Mouse (Mus musculus) MEL (cell line): ENCODE measurements around the gene Fem1b. TPM values are rescaled to one million over a fixed set of nuclear protein-coding genes. Genes with fewer than 3 reads are reported as not detected.

Experiments
- DNase-seq: peaks from one replicate; pipeline ENCODE4 v3.0.0; 2011; ENCODE audit warnings: low read depth, low spot score
- H3K27ac ChIP-seq: 2 replicates; pipeline ENCODE4 v1.5.1; 2012; ENCODE audit warnings: low read depth, mild to moderate bottlenecking, control low read depth, low read length, moderate library complexity; ENCODE audit not compliant: control insufficient read depth
- H3K27me3 ChIP-seq, 2 experiments: fragments of 150-350 bp in 1 of 2; sonication (generic) in 1 of 2; 2 replicates each; pipeline ENCODE4 v1.6.1; 2012; ENCODE audit warnings: low read length in 2 of 2, mild to moderate bottlenecking in 2 of 2, improper control_type of control experiment in 1 of 2, moderate library complexity in 1 of 2; ENCODE audit not compliant: insufficient read depth in 2 of 2, control insufficient read depth in 1 of 2
- H3K36me3 ChIP-seq, 2 experiments: 2 replicates each; pipeline ENCODE4 v1.6.1; 2012 to 2014; ENCODE audit warnings: low read length in 2 of 2, improper control_type of control experiment in 1 of 2, inconsistent platforms in 1 of 2, mild to moderate bottlenecking in 1 of 2; ENCODE audit not compliant: insufficient read depth in 2 of 2, control insufficient read depth in 1 of 2
- H3K4me1 ChIP-seq, 2 experiments: fragments of 150-350 bp in 1 of 2; sonication (generic) in 1 of 2; 2 replicates each; pipeline ENCODE4 v1.6.1; 2012; ENCODE audit warnings: low read length in 2 of 2, improper control_type of control experiment in 1 of 2, mild to moderate bottlenecking in 1 of 2; ENCODE audit not compliant: insufficient read depth in 2 of 2, control insufficient read depth in 1 of 2
- H3K4me3 ChIP-seq, 2 experiments: fragments of 150-350 bp in 1 of 2; sonication (generic) in 1 of 2; 2 replicates each; pipeline ENCODE4 v1.5.1; 2012; ENCODE audit warnings: low read depth in 2 of 2, low read length in 2 of 2, mild to moderate bottlenecking in 2 of 2, moderate library complexity in 2 of 2, control low read depth in 1 of 2, improper control_type of control experiment in 1 of 2; ENCODE audit not compliant: control insufficient read depth in 1 of 2, insufficient read depth in 1 of 2
- H3K79me2 ChIP-seq: 2 replicates; pipeline ENCODE4 v1.6.1; 2012; ENCODE audit warnings: mild to moderate bottlenecking, low read length, moderate library complexity; ENCODE audit not compliant: control insufficient read depth, poor library complexity, insufficient read depth
- H3K9ac ChIP-seq: 2 replicates; pipeline ENCODE4 v1.6.1; 2012; ENCODE audit warnings: low read depth, mild to moderate bottlenecking, control low read depth, low read length, moderate library complexity; ENCODE audit not compliant: control insufficient read depth, poor library complexity, severe bottlenecking
- H3K9me3 ChIP-seq: fragments of 150-350 bp; sonication (generic); replicated peaks from 2 replicates; pipeline ENCODE4 v1.6.1; 2012; ENCODE audit warnings: mild to moderate bottlenecking, low read length, improper control_type of control experiment, moderate library complexity; ENCODE audit not compliant: insufficient read depth
- CHD1 ChIP-seq: IDR thresholded peaks from 2 replicates; pipeline ENCODE4 v1.6.1; 2012; ENCODE audit warnings: low read depth, mild to moderate bottlenecking, inconsistent platforms, low read length, improper control_type of control experiment
- CHD2 ChIP-seq: IDR thresholded peaks from 2 replicates; pipeline ENCODE4 v1.6.1; 2011; ENCODE audit warnings: low read length, improper control_type of control experiment
- ELF1 ChIP-seq: IDR thresholded peaks from 2 replicates; pipeline ENCODE4 v1.6.1; 2014; ENCODE audit warnings: low read depth, mild to moderate bottlenecking, inconsistent platforms, low read length, improper control_type of control experiment, moderate library complexity
- EP300 ChIP-seq, 2 experiments: IDR thresholded peaks; 2 replicates each; pipeline ENCODE4 v1.6.1; 2011; ENCODE audit warnings: improper control_type of control experiment in 2 of 2, low read length in 2 of 2, low read depth in 1 of 2, mild to moderate bottlenecking in 1 of 2
- ETS1 ChIP-seq: IDR thresholded peaks from 2 replicates; pipeline ENCODE4 v1.6.1; 2012; ENCODE audit warnings: low read depth, mild to moderate bottlenecking, inconsistent platforms, low read length, improper control_type of control experiment, moderate library complexity
- GATA1 ChIP-seq: IDR thresholded peaks from 2 replicates; pipeline ENCODE4 v1.6.1; 2011; ENCODE audit warnings: low read depth, low read length, improper control_type of control experiment
- JUND ChIP-seq: IDR thresholded peaks from 2 replicates; pipeline ENCODE4 v1.6.1; 2011; ENCODE audit warnings: low read depth, mild to moderate bottlenecking, improper control_type of control experiment, low read length
- KAT2A ChIP-seq: conservative IDR thresholded peaks from 2 replicates; pipeline ENCODE4 v1.6.1; 2012; ENCODE audit warnings: low read depth, low read length, improper control_type of control experiment, inconsistent platforms
- MAX ChIP-seq: IDR thresholded peaks from 2 replicates; pipeline ENCODE4 v1.6.1; 2011; ENCODE audit warnings: low read length, improper control_type of control experiment
- MXI1 ChIP-seq: IDR thresholded peaks from 2 replicates; pipeline ENCODE4 v1.6.1; 2011; ENCODE audit warnings: mild to moderate bottlenecking, low read depth, low read length, improper control_type of control experiment
- MYB ChIP-seq: IDR thresholded peaks from 2 replicates; pipeline ENCODE4 v1.6.1; 2011; ENCODE audit warnings: mild to moderate bottlenecking, low read depth, low read length, improper control_type of control experiment
- MYC ChIP-seq: IDR thresholded peaks from 2 replicates; pipeline ENCODE4 v1.6.1; 2011; ENCODE audit warnings: low read depth, mild to moderate bottlenecking, low read length, improper control_type of control experiment, moderate library complexity
- POLR2AphosphoS5 ChIP-seq: IDR thresholded peaks from 2 replicates; pipeline ENCODE4 v1.6.1; 2012; ENCODE audit warnings: low read depth, borderline replicate concordance, mild to moderate bottlenecking, inconsistent platforms, low read length, moderate library complexity, mixed read lengths
- RCOR1 ChIP-seq: IDR thresholded peaks from 2 replicates; pipeline ENCODE4 v1.6.1; 2012; ENCODE audit warnings: low read depth, mild to moderate bottlenecking, inconsistent platforms, low read length, improper control_type of control experiment
- SIN3A ChIP-seq: IDR thresholded peaks from 2 replicates; pipeline ENCODE4 v1.6.1; 2012; ENCODE audit warnings: low read length, improper control_type of control experiment, inconsistent platforms
- SMC3 ChIP-seq: IDR thresholded peaks from 2 replicates; pipeline ENCODE4 v1.6.1; 2011; ENCODE audit warnings: low read depth, low read length, improper control_type of control experiment
- TAL1 ChIP-seq: IDR thresholded peaks from 2 replicates; pipeline ENCODE4 v1.6.1; 2012; ENCODE audit warnings: mild to moderate bottlenecking, inconsistent platforms, low read length, moderate library complexity, mixed read lengths
- TBP ChIP-seq: IDR thresholded peaks from 2 replicates; pipeline ENCODE4 v1.8.0; 2011; ENCODE audit warnings: low read depth, low read length, improper control_type of control experiment
- TCF12 ChIP-seq: IDR thresholded peaks from 2 replicates; pipeline ENCODE4 v1.6.1; 2014; ENCODE audit warnings: low read depth, mild to moderate bottlenecking, inconsistent platforms, low read length, improper control_type of control experiment, moderate library complexity
- USF1 ChIP-seq: IDR thresholded peaks from 2 replicates; pipeline ENCODE4 v1.6.1; 2014; ENCODE audit warnings: low read depth, mild to moderate bottlenecking, inconsistent platforms, low read length, improper control_type of control experiment, moderate library complexity
- USF2 ChIP-seq, 2 experiments: IDR thresholded peaks; 2 replicates each; pipeline ENCODE4 v1.6.1; 2011 to 2012; ENCODE audit warnings: improper control_type of control experiment in 2 of 2, low read length in 2 of 2, borderline replicate concordance in 1 of 2, inconsistent platforms in 1 of 2, low read depth in 1 of 2, mild to moderate bottlenecking in 1 of 2; ENCODE audit not compliant: insufficient read depth in 1 of 2
- ZC3H11A ChIP-seq: IDR thresholded peaks from 2 replicates; pipeline ENCODE4 v1.6.1; 2012; ENCODE audit warnings: low read depth, mild to moderate bottlenecking, inconsistent platforms, low read length, improper control_type of control experiment
- ZKSCAN1 ChIP-seq: IDR thresholded peaks from 2 replicates; pipeline ENCODE4 v1.6.1; 2012; ENCODE audit warnings: low read depth, mild to moderate bottlenecking, inconsistent platforms, low read length, improper control_type of control experiment, moderate library complexity
- ZMIZ1 ChIP-seq: IDR thresholded peaks from 2 replicates; pipeline ENCODE4 v1.6.1; 2012; ENCODE audit warnings: low read depth, mild to moderate bottlenecking, inconsistent platforms, low read length, improper control_type of control experiment, moderate library complexity
- polyA plus RNA-seq, 2 experiments: library from polyadenylated mRNA; stranded (reverse) in 1 of 2; unstranded in 1 of 2; fragments of >175 nt in 1 of 2; fragments of >200 nt in 1 of 2; gene quantifications; 2 replicates each; pipeline versions ENCODE4 v1.2.1 to v1.2.4; 2012; ENCODE audit warnings: low replicate concordance in 2 of 2, low read depth in 1 of 2; ENCODE audit not compliant: insufficient read length in 2 of 2, insufficient read depth in 1 of 2, missing spikeins in 1 of 2
- total RNA-seq: library from RNA; depleted of rRNA; stranded (reverse); fragments of 300-350 nt; gene quantifications from 2 replicates; pipeline ENCODE4 v1.2.3, GENCODE M21; 2012

The Fem1b gene
- total and polyA plus RNA-seq, 3 experiments: 38.2 to 99.4 (median 50.5) TPM

DNA sequence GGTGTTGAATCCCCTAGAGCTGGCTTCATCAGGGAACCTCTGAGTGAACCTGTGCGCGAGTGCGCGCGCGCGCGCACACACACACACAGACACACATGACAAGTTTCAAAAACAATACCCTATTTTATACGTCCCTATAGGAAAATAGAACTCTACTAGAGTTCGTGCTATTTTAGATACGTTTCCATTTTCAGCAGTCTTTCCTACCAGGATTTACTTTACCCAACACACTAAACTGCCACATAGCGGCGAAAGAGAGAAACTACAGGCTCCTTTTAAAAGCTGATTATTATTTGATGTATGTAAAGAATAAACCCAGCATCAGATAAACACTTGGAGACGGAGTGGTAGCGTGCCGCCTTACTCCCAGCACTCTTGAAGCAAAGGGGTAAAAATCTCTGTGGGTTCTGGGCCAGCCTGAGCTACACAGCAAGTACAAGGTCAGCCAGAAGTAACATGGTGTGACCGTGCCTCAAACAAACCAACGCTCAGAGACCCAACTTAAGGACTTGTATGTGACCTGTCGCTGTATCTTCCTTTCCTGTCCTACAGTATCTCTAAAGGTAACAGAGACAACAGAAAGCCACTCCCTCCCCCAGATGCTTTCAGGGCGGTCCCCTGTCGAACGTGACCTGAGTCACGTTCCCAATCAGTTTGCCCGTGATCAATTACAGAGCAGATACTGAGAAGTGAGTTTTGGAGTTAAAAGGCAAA, 16.4 kb upstream of the Fem1b start (continued):
- TF ChIP-seq TCF12 (no peak), MYC (no peak), USF2 (IDR thresholded peaks at IDR 0.05; ENCODE audit: borderline replicate concordance in 1 of 2, insufficient read depth in 1 of 2, low read depth in 1 of 2, low read length in 2 of 2) (no peak), MAX (no peak), TAL1 (no peak), MXI1 (no peak), SMC3 (peak; percentile 51), SIN3A (no peak), POLR2AphosphoS5 (no peak), RCOR1 (no peak), ZMIZ1 (no peak), KAT2A (no peak)

DNA sequence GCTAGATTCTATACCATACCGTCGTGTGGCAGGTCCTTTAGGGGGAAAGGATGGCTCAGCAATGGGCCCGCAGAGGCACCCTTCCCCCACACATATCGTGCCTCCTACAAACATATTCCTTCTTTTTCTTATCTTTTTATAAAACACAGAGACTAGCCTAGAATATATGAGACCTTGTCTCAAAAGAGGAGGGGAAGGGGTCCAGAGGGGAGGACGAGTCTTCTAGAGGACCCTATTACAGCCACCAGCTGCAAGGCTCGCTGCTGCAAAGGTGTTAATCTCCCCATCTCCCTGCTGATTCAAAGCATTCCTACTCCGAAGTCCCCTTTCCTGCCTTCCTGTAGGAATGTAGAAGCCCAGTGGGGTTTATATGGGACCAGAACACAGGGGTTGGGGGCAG, 14.7 kb upstream of the Fem1b start:
- H3K4me3 ChIP-seq: peak overlapping the region; percentile 25 to 28
- peaks cover 8 to 22% of the 10 kb centered on the region in 2 experiments for H3K4me1 ChIP-seq
- TF ChIP-seq CHD1 (no peak), JUND (no peak), MYC (no peak), CHD2 (peak; percentile 49), MAX (peak; percentile 3; the same call in 1 of the 2 replicates), EP300 (IDR thresholded peaks at IDR 0.05; ENCODE audit: low read depth in 1 of 2, low read length in 2 of 2) (peak; percentile 15 to 16; a peak in 2 of 4 replicates), ZKSCAN1 (no peak), TBP (no peak), ETS1 (no peak), ZC3H11A (peak; percentile 16; the same call in 1 of the 2 replicates), RCOR1 (no peak), MYB (no peak), USF1 (no peak), ELF1 (no peak), TCF12 (no peak), GATA1 (0 out of 2 replicates have a peak, but pooled peaks have one; percentile 8)
- peak overlapping the region; percentile 90 for H3K27ac ChIP-seq
- no peaks in the 10 kb centered on the region; the same call in 1 of the 2 replicates for H3K79me2 ChIP-seq
- no peaks in the 10 kb centered on the region for H3K9me3 ChIP-seq
- peaks cover 0 to 15% of the 10 kb centered on the region in 2 experiments; a peak in 2 of 4 replicates for H3K36me3 ChIP-seq
- H3K27me3 ChIP-seq: 0 out of 4 replicates have a peak, but pooled peaks cover 0 to 2% of the 10 kb centered on the region in 2 experiments
- DNase-seq: no peak
- peak overlapping the region; percentile 74 for H3K9ac ChIP-seq
